Mouse (Mus musculus): ENCODE results near the gene Frat1.

DNA sequence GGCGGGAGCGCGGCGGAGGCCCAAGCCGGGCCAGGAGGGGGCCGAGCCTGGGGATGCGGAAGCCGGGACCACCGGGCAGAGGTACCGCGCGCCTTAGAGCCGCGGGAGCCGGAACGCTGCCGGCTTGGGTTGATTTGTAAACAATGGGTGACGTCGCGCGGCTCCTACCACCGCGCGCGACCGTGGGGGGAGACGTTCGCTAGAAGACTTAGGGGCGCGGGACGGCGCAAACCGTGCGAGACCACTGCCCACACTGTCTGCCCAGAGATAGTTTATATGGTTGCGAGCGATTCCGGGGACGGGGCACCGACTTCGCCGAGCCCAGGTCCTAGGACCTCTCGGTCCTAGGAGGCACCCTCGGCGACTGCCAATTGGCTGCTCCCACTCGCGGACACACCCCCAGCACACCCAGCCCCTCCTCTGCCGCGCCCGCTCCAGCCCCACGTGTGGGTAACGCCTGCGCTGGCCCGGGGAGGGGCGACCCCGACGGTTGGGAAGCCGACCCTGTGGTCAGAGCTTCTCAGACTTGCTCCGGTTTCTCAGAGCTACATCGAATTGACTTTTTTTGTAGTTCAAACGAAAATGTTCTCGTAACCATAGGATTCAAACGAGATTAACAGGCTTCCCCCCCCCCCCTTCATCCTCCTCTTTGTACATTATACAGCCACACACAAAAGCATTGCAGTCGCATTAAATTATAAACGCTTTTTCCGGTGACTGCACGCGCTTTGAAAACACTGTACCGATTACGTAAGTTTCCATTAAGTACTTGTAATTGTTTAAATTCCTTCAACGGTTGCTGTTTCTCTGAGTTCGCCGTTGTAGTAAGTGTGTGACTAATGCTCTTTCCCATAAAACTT, 18.5 kb downstream of the Frat1 start, which contains the start of gene Frat2:
- no peak for TF ChIP-seq GATA1 (IDR thresholded peaks at IDR 0.05; ENCODE audit: low read length)
- TF ChIP-seq TAL1 (IDR thresholded peaks at IDR 0.05; ENCODE audit: low read length): no peak

All from erythroblast, embryonic 14.5 days (primary cell).